Mouse (Mus musculus): ENCODE data around the gene Sox15. TPM values are rescaled to one million over a fixed set of nuclear protein-coding genes. Genes with fewer than 3 reads are reported as not detected.

Sox15 gene
- polyA plus RNA-seq, 1 experiment from 2014 or later, result 7.9 TPM

GRCm38 (mm10) chr11:69656617-69657461 lies 1.7 kb downstream of the Sox15 start:
- peak; percentile 76 for ATAC-seq (ENCODE audit: insufficient read depth, low FRiP score)
- peak overlapping the region; percentile 26; the same call in 1 of the 2 replicates for H3K4me3 ChIP-seq (replicated peaks; ENCODE audit: low read length)
- H3K36me3 ChIP-seq (ENCODE audit: control insufficient read depth, insufficient read depth, low read length), result 0 out of 2 replicates have a peak, but pooled peaks cover 9% of the 10 kb centered on the region
- H3K9ac ChIP-seq (ENCODE audit: low read length), result peak overlapping the region; percentile 65
- WGBS, result 61% methylated on average over 10 of the region's 10 CpGs
- H3K4me2 ChIP-seq (ENCODE audit: low read depth, low read length), result peak overlapping the region; percentile 47
- peaks cover 33% of the 10 kb centered on the region for H3K4me1 ChIP-seq (ENCODE audit: control insufficient read depth, insufficient read depth, low read length)
- no peaks in the 10 kb centered on the region for H3K27me3 ChIP-seq (ENCODE audit: control insufficient read depth, insufficient read depth, low read length)
- H3K27ac ChIP-seq (ENCODE audit: low read length), result peak overlapping the region; percentile 94
- H3K9me3 ChIP-seq (replicated peaks; ENCODE audit: control insufficient read depth, low read length), result no peaks in the 10 kb centered on the region

GRCm38 (mm10) chr11:69657462-69657881 lies 2.4 kb downstream of the Sox15 start:
- H3K36me3 ChIP-seq (ENCODE audit: control insufficient read depth, insufficient read depth, low read length), result 0 out of 2 replicates have a peak, but pooled peaks cover 9% of the 10 kb centered on the region
- H3K4me1 ChIP-seq (ENCODE audit: control insufficient read depth, insufficient read depth, low read length), result peaks cover 33% of the 10 kb centered on the region
- no peak overlapping the region for H3K4me3 ChIP-seq (replicated peaks; ENCODE audit: low read length)
- H3K9me3 ChIP-seq (replicated peaks; ENCODE audit: control insufficient read depth, low read length), result no peaks in the 10 kb centered on the region
- no peak for ATAC-seq (ENCODE audit: insufficient read depth, low FRiP score)
- WGBS, result 81% methylated on average over 15 of the region's 15 CpGs
- H3K4me2 ChIP-seq (ENCODE audit: low read depth, low read length), result no peak overlapping the region
- 0 out of 2 replicates have a peak overlapping the region, but pooled peaks have one; percentile 30 for H3K27ac ChIP-seq (ENCODE audit: low read length)
- H3K27me3 ChIP-seq (ENCODE audit: control insufficient read depth, insufficient read depth, low read length), result no peaks in the 10 kb centered on the region
- peak overlapping the region; percentile 24; the same call in 1 of the 2 replicates for H3K9ac ChIP-seq (ENCODE audit: low read length)

DNA sequence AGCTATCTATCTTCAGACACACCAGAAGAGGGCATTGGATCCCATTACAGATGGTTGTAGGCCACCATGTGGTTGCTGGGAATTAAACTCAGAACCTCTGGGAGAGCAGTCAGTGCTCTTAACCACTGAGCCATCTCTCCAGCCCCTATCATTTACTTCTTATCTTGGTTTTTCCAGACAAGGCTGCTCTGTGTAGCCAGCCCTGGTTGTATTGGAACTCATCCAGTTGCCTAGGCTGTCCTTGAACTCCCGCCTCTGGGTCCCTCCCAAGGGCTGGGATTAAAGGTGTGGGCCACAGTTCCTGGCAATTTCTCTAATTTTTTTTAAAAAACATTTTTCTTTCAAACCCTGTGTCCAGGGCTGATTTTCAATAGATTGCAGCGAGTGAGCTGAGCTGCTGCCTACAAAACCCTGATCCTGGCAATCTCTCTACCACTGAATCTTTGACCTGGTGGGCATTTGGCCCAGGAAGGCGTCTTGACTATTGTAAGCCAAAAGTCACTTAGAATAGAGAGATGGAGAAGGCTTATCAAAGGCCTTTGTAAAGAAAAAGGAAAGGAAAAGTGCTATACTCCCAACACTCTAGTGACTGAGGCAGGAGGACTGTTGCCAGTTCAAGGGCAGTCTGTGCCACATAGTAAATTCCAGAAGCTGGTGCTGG lies 6.2 kb downstream of the Sox15 start:
- 67% methylated on average over 3 of the region's 3 CpGs for WGBS
- peak overlapping the region; percentile 94 for H3K27ac ChIP-seq (ENCODE audit: low read length)

DNA sequence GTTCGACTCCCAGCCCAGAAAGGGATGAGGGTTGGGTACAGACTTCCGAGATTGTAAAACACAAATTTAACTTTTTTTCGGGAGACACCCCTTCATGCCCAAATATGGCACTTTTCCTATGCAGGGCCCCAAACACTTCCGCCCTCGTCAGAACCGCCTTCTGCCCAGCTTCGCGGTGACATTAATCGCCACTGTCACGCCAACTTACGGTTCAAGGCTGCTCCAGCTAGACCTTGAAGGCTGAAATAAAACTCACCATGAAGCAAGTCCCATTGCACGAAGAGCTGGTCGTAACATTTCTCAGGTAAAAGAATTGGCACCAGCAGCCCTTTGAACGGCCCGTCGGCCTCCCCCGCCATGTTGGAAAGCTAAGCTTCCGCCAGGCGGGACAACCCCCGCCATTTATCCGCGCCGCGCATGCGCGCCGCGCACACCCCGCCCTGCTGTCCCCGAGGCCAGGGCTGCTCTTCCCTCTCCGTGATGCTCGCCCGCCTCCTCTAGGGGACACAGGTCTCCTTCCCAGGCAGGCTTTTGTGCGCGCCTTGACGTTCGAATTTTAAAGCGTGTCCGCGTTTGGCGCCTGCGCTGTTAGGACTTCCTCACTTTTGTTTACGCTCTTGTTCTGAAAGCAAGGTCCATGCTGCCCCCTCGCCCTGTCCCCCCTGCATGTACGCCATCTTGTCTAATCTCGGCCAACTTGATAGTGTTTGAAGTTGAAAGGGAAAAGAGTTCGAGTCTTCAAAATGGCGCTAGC lies 7.3 kb downstream of the Sox15 start, which contains the start of gene Mpdu1:
Gene Mpdu1 (minus strand): TSS at position 430 of the 754 bp plus-strand sequence.
- peaks cover 18% of the 10 kb centered on the region for H3K4me1 ChIP-seq (ENCODE audit: control insufficient read depth, insufficient read depth, low read length)
- peak within 1 kb of the TSS; percentile 69 for H3K4me3 ChIP-seq (replicated peaks; ENCODE audit: low read length)
- under 1% methylated on average over 48 of the region's 48 CpGs for WGBS
- peak within 1 kb of the TSS; percentile 82 for H3K9ac ChIP-seq (ENCODE audit: low read length)
- 0 out of 2 replicates have a peak, but pooled peaks cover 20% of the 10 kb centered on the region for H3K36me3 ChIP-seq (ENCODE audit: control insufficient read depth, insufficient read depth, low read length)
- peak within 1 kb of the TSS; percentile 70 for H3K4me2 ChIP-seq (ENCODE audit: low read depth, low read length)
- no peaks in the 10 kb centered on the region for H3K9me3 ChIP-seq (replicated peaks; ENCODE audit: control insufficient read depth, low read length)
- H3K27me3 ChIP-seq (ENCODE audit: control insufficient read depth, insufficient read depth, low read length), result no peaks in the 10 kb centered on the region
- ATAC-seq (ENCODE audit: insufficient read depth, low FRiP score), result peak; percentile 95
- H3K27ac ChIP-seq (ENCODE audit: low read length), result peak within 1 kb of the TSS; percentile 94

More for the DNA sequence above, 6.2 kb downstream of the Sox15 start:
- Histone ChIP-seq H3K9me3 (replicated peaks; ENCODE audit: control insufficient read depth, low read length) (no peaks in the 10 kb centered on the region), H3K4me1 (ENCODE audit: control insufficient read depth, insufficient read depth, low read length) (peaks cover 27% of the 10 kb centered on the region), H3K36me3 (ENCODE audit: control insufficient read depth, insufficient read depth, low read length) (0 out of 2 replicates have a peak, but pooled peaks cover 16% of the 10 kb centered on the region), H3K4me2 (ENCODE audit: low read depth, low read length) (peak overlapping the region; percentile 70), H3K9ac (ENCODE audit: low read length) (peak overlapping the region; percentile 82), H3K4me3 (replicated peaks; ENCODE audit: low read length) (peak overlapping the region; percentile 69), H3K27me3 (ENCODE audit: control insufficient read depth, insufficient read depth, low read length) (no peaks in the 10 kb centered on the region)
- no peak for ATAC-seq (ENCODE audit: insufficient read depth, low FRiP score)

- Histone ChIP-seq H3K4me3 (replicated peaks; ENCODE audit: low read length) (peak overlapping the region; percentile 69), H3K4me1 (ENCODE audit: control insufficient read depth, insufficient read depth, low read length) (peaks cover 12% of the 10 kb centered on the region), H3K27me3 (ENCODE audit: control insufficient read depth, insufficient read depth, low read length) (no peaks in the 10 kb centered on the region), H3K36me3 (ENCODE audit: control insufficient read depth, insufficient read depth, low read length) (peaks cover 20% of the 10 kb centered on the region), H3K27ac (ENCODE audit: low read length) (peak overlapping the region; percentile 94), H3K9me3 (replicated peaks; ENCODE audit: control insufficient read depth, low read length) (no peaks in the 10 kb centered on the region), H3K9ac (ENCODE audit: low read length) (peak overlapping the region; percentile 82), H3K4me2 (ENCODE audit: low read depth, low read length) (peak overlapping the region; percentile 70)
- no peak for ATAC-seq (ENCODE audit: insufficient read depth, low FRiP score)
- 64% methylated on average over 13 of the region's 13 CpGs for WGBS
These were observed 8.0 kb downstream of the Sox15 start for GRCm38 (mm10) chr11:69662967-69663671.

DNA sequence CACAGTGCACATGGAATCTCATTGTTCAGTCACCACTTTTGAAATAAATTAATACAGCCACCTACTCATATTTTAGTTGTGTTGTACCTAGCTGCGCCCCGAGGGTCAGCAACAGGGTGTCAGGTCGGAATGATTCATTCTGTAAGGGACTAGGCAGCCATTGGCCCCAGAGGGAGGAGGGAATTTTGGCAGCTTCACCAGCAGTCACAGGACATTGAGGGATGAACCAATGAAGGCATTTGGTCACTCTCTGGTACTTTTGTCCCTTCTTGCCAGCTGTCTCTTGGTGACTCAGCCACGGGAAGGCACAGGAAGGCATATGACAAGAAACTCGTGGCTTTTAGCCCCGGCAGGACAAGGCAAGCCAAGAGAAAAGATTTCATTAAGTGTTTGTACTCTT lies 8.7 kb downstream of the Sox15 start:
- no peak for ATAC-seq (ENCODE audit: insufficient read depth, low FRiP score)
- peaks cover 20% of the 10 kb centered on the region for H3K36me3 ChIP-seq (ENCODE audit: control insufficient read depth, insufficient read depth, low read length)
- no peaks in the 10 kb centered on the region for H3K27me3 ChIP-seq (ENCODE audit: control insufficient read depth, insufficient read depth, low read length)

GRCm38 (mm10) chr11:69664841-69665240 lies 9.7 kb downstream of the Sox15 start:
- no peaks in the 10 kb centered on the region for H3K27me3 ChIP-seq (ENCODE audit: control insufficient read depth, insufficient read depth, low read length)
- 86% methylated on average over 7 of the region's 7 CpGs for WGBS
- H3K36me3 ChIP-seq (ENCODE audit: control insufficient read depth, insufficient read depth, low read length), result peaks cover 29% of the 10 kb centered on the region
- no peak for ATAC-seq (ENCODE audit: insufficient read depth, low FRiP score)
- H3K4me2 ChIP-seq (ENCODE audit: low read depth, low read length), result no peak overlapping the region
- no peaks in the 10 kb centered on the region for H3K9me3 ChIP-seq (replicated peaks; ENCODE audit: control insufficient read depth, low read length)
- H3K27ac ChIP-seq (ENCODE audit: low read length), result no peak overlapping the region
- H3K9ac ChIP-seq (ENCODE audit: low read length), result no peak overlapping the region
- H3K4me3 ChIP-seq (replicated peaks; ENCODE audit: low read length), result no peak overlapping the region
- H3K4me1 ChIP-seq (ENCODE audit: control insufficient read depth, insufficient read depth, low read length), result peaks cover 16% of the 10 kb centered on the region

More for the DNA sequence above, 8.7 kb downstream of the Sox15 start:
- WGBS, result 84% methylated on average over 6 of the region's 6 CpGs
- peak overlapping the region; percentile 94; the same call in 1 of the 2 replicates for H3K27ac ChIP-seq (ENCODE audit: low read length)
- no peak overlapping the region for H3K9ac ChIP-seq (ENCODE audit: low read length)
- no peaks in the 10 kb centered on the region for H3K9me3 ChIP-seq (replicated peaks; ENCODE audit: control insufficient read depth, low read length)
- H3K4me3 ChIP-seq (replicated peaks; ENCODE audit: low read length), result no peak overlapping the region
- H3K4me2 ChIP-seq (ENCODE audit: low read depth, low read length), result peak overlapping the region; percentile 70; the same call in 1 of the 2 replicates
- H3K4me1 ChIP-seq (ENCODE audit: control insufficient read depth, insufficient read depth, low read length), result peaks cover 12% of the 10 kb centered on the region

DNA sequence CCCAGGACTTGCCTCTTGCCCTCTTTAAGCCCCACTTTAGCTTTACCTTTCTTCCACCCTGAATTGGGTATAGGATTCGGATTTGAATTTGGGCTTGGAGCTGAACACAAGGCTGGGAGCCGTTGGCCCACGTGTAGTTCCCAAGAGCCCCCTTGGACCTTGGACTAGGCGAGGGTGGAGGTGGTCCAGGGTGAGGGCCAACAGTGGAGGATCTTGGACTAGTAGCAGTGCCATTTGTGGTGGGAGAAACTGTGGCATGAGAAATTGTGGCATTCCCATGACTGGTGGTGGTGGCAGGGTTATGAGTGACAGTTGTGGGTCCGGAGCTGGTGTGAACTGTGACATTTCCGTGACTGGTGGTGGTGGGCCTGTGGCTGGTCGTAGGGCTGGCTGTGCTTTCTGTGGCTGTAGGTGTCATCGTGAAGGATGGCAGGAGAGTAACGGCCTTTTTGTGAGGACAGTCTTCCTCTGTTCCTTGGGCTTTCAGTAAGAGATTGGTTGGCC lies 10.4 kb downstream of the Sox15 start:
- 66% methylated on average over 9 of the region's 9 CpGs for WGBS
- H3K4me2 ChIP-seq (ENCODE audit: low read depth, low read length), result peak overlapping the region; percentile 2; the same call in 1 of the 2 replicates

More for the DNA sequence above, 10.4 kb downstream of the Sox15 start:
- no peaks in the 10 kb centered on the region for H3K27me3 ChIP-seq (ENCODE audit: control insufficient read depth, insufficient read depth, low read length)
- peaks cover 23% of the 10 kb centered on the region for H3K4me1 ChIP-seq (ENCODE audit: control insufficient read depth, insufficient read depth, low read length)
- peaks cover 31% of the 10 kb centered on the region for H3K36me3 ChIP-seq (ENCODE audit: control insufficient read depth, insufficient read depth, low read length)
- H3K27ac ChIP-seq (ENCODE audit: low read length), result peak overlapping the region; percentile 58; the same call in 1 of the 2 replicates
- H3K9me3 ChIP-seq (replicated peaks; ENCODE audit: control insufficient read depth, low read length), result no peaks in the 10 kb centered on the region
- no peak overlapping the region for H3K4me3 ChIP-seq (replicated peaks; ENCODE audit: low read length)
- no peak for ATAC-seq (ENCODE audit: insufficient read depth, low FRiP score)
- no peak overlapping the region for H3K9ac ChIP-seq (ENCODE audit: low read length)

All from stomach, embryonic 16.5 days (tissue).